Mouse (Mus musculus) embryo, embryonic 10.5 days (tissue): ENCODE data around the gene Fam20b.
A peak's percentile ranks its signal among the peaks of the same experiment; 100 is the strongest.

ENCODE experiments used
- DNase-seq: peaks from one replicate; pipeline ENCODE4 v3.0.0-alpha.2; 2015; ENCODE audit warnings: low spot score

Fam20b gene

DNA sequence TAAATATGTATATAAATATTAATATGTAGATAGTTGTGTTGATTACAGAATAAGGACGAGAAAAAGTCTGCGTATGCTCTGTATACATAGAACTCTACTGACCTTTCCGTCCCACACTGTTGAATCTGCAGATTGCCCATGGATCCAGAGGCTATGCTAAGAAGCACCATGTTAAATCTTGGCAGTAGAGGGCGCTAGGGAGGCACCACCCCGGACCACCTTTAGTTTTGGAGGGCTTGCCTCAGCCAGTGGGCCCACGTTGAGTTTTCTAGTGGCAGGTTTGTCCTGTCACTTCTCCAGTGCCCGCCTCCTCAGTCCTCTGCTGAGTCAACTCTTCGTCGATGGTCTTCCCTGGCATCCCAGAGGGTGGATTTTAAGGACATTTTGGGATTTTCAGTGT lies 11.9 kb upstream of the Fam20b start:
- no peak for DNase-seq

DNA sequence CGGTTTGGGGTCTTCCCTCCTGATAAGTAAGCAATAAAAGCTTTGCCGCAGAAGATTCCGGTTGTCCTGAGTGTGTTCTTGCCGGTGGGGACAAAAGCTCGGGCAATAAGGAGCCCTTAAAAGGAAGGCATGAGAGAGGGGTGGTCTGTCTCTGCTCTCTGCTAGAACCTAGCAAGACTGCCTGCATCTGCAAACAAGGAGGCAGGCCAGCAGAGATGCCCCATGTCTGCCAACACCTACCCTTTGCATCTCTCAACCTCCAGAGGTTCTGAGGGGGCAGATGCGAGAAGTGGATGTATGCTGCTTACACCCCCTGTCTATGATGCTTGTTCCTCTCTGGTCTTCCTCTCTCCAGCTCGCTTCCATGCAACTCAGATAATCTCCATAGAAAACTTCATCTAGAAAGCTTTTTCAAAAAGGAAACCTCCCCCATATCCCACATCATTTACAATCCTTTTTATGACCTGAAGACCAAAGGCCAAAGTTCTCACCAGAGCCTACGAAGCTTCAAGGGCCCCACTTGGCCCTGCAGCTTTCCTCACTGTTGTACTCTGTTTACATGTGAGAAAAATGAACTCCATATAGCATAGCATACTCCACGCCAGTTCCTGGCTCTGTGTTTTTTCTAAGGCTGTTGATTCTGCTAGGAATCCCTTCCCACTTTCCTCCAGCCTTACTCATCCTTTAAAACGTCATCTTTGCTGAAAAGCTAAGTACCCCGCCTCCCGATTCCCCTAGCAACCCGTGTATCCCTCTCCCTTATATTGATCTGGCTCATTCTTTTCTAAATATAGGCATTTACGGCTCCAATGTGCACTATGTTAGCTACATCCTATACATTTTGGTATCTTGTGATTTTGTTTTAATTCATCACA lies 8.6 kb upstream of the Fam20b start:
- no peak for DNase-seq

DNA sequence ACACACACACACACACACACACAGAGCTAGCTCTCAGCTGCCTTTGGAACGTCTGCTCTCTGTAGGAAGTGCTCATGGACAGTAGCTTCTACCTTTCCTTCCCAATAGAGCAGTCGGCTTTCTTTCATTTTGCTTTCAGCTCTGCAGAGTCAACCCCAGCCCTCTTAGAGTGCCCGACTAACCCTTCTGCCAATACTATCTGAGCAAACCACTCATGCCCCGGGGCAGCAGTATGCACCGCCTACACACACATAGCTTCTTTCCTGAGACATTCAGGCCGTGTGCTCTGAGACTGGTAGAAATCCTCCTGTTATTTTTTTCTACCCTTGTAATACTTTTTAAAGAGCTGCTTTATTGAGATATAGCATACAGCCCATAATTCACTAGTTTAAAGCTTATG lies 3.2 kb upstream of the Fam20b start:
- no peak for DNase-seq

DNA sequence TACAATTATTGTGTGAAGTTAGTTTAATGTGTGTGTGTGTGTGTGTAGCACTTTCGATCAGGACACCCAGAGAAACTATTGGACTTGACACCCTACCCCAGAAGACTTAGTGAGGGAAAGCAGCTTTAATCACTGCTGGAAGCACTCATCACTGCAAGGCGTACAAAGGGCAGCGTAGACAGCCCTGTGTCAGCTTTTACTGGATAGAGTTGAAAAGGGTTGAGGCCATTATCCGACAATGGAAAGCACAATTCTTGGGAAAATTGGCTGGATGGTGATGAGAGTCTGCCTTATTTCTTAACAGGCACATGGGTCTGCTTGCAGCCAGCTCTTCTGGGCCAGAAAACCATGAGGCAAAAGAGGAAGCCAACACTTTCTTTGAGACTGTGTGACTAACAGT lies 1.2 kb upstream of the Fam20b start:
- DNase-seq: no peak

DNA sequence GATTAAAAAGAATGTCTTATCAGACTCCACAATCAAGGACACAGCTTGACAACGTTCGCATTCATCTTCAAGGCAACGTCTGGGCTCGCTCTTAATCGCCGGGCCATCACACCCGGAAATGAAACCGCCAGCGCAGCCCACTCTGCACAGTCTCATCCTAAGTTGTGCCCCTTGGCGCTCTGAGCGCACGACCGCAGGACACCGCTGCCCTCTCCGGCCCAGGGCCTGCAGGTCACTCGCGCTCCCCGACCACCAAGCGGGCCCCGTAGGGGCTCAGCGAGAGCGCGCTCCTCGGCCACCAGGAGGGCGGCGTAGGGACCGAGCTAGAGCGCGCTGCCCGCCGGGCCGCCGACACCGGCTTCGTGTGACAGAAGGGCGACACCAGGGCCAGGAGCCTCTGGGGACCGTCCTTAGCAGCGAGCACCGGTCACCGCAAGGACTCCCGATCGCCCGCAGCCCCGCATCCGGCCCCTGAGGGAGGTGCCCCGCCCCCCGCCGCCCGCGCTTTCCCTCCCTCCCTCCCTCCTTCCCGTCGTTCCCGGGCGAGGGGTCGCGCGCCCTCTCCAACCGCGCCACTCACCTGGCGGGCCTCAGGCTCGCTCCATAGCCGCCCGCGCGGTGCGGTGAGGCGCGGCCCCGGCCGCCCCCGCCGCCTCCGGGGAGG lies 468 bp downstream of the Fam20b start:
- peak; percentile 78 for DNase-seq

DNA sequence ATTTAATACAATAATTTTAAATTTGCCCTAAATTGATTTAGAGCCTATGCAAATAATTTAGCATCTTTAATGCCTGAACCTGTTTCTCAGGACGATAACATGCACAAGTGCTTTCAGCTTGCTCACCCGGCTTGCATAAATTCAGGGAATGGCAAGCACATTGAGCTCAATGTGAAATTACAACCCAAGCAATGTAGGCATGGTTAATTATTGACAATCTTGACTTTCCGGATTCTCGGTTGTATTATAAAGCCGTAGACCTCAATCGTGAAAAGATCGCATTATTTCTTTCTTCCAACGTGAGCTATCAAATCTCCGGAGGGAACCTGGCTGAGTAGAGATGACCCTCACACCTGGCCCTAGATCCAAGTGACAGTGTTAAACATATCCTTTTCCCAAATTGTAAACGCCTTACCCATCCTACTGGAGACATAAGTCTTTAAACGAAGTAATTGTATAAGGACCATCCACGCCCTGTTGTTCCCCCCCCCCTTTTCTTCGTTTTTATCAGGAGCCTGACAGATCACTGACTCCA lies 1.1 kb downstream of the Fam20b start:
- peak; percentile 12 for DNase-seq

DNA sequence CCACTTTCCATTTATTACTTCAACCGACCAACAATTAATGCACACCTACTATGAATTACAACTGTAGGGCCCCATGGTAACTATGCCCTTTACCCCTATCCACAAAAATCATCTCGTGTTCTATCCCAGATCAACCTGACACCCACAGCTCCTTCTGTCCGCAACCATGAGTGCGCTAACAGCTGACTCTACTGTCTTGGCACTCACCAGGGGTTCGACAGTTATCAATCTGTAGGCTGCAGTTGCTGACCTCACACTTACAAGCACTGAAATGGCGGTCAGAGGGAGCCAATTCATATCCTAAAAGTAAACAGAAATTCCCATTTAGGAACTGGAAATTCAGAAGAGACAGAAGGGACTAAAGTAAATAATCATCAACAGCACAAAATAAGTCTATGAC lies 2.2 kb downstream of the Fam20b start:
- no peak for DNase-seq

DNA sequence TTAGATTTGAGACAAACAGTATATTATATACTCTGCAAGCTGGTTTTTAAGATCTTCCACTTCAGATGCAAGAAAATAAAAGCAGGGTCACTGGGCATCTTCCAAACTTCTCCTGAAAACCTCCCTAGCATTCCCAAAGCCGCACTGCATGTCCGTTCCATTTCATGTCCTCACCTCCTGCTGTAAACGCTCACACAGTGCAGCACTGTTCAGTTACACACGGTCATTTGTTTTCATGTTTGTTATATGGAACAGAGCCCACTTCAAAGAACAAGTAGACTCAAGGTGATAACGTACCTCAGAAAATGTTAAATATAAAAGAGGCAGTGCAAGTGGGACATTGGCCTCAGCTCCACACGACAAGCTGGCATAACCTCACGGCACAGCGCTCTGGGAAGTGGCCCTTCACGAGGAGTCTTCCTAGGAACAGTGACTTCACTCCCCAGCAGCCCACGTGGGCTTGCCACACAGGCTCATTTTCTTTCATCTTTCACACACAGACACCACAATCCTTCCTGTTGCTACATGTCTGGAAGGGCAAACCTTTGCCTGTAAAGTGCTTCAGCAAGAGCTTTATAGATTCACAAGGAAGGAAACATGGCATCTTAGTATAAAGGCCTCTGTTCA lies 8.3 kb downstream of the Fam20b start:
- DNase-seq: peak; percentile 12

DNA sequence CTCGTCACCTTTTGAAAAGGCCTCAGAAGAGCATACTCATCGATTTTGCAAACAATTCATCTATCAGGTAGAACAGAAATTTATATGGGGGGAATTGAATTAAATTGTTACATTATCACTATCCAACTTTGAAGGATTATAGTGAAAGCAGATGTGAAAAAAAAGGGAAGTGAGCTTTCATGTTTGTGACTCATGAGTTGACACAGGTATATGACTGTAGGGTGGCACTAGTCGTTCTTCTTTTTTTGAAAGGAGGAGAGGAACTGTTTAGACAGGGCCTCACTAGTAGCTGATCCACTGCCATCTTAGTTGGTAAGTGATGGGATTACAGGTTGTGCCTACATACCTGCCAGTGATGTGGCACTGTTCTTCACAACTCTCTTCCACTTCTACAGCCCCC lies 10.2 kb downstream of the Fam20b start:
- DNase-seq: no peak

DNA sequence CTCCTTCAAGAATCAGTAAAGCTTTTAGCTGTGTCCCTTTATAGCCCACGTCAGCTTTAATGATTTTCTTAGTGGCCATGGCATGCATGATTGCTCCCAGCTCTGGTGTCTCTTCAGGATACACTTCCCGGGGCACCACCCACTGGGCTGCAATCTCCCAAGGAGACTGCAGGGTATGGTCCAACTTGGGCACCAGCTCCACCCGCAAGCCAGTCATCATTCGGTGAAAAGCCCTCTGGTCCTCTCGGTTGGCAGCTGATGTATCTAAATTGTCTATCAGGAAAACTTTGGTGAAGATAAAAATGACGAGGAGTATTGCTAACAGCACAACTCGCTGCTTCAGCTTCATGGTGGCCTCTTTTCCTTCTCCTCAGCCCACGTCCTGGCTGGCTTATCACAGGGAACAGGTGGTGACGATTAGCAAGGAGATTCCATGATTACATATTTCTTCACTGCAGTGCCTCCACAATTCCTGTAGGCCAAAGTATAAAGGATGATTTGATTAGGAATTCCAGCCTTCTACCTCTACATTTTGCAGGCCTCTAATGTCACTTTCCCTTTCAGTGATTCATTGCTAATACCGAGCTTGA lies 13.1 kb downstream of the Fam20b start:
- DNase-seq: no peak

DNA sequence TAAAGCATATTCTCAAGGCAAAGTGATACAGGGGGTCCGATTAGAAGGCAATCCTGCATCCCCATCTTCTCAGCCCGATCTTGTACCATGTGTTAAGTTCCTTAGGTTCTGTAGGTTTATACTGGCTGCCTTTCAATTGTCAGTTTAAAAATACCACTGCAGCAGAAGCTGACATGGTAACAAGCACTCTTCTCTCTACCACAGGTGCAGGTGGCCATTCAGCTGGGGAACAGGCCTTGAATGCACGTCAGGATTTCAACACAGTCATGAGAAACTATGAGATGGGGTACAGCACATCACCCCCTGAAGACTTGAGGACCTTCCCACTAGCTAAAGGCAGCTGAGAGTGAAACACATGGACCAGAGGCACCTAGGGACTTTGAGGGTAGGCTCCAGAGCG lies 15.4 kb downstream of the Fam20b start:
- DNase-seq: no peak

DNA sequence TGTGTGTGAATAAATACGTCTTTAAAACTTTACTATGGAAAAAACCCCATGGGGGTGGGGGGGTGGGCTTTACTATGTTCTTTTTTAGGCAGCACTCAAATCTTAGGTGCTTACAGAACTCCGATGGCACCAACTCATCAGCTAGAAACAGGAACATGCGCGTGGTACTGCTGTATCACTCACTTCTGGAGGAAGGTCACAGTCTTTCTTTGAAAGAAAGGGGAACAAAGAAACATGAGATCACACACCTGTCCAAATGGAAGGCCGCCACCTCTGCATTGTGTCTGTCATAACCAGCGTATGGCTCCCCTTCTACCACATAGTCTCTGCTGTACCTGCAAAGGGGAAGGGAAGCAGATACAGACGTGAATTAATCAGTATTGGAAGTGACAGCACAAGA lies 16.7 kb downstream of the Fam20b start:
- no peak for DNase-seq

DNA sequence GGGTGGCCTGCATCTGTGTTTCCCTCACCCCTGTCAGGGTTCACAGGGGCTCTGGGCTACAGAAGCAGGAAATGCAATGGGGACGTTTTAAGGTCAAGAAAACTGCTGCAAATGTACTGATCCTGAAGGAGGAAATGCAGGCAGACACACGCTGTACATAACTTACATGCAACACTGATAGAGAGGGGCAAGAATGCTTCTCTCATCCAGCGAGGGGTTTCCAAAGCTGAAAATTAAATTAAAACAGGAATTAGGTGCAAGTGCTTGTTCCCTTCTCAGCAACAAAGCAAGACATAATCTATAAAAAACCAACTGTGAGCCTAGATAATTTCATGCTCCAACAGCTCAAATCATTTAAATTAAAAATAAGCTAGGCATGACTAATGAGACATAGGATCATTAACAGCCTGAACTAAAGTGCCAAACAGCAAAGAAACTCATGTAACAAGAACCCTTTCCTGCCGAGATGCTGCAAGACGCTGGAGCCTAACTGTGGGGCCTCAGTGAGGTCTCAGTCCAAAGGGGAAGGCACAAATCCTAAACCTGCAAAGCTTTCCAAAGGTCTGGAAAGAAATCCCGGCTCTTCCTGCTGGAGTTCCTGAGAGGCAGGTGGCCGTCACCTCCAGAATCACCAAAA lies 32.7 kb downstream of the Fam20b start:
- DNase-seq: no peak

DNA sequence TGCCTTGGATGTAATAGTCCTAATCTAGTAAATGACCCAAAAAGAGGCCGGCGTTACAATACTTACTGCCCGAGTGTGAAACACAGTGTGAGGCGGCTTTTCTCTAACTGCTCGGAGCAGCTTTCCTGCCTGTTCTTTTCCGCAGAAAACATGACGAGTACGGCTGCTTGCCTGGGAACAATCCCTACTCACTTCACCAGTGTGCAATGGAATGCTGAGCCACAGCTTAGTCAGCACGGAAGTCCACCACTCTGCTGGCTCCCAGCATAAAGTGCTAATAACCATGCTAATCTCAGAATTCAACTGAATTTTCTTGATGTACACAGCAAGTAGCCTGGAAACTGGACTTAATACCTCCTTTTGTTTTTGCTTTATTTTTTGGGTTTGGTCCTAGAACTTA lies 39.3 kb downstream of the Fam20b start:
- no peak for DNase-seq

DNA sequence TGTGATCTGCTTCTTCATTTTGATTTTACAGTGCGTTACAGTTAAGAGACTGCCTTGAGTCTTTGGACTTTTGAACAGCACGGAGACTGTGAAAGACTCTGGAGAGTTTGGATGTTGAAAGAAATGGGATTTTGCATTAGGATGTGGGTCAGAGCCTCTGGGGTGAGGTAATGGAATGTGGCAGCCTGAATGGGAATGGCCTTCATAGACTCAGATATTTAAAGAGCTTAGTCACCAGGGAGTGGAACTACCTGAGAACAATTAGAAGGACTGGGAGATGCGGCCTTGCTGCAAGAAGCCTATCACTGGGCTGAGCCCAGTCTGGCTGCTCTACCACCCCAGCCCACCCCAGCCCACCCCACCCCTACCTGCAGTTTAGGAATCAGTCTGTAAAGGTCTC lies 41.7 kb downstream of the Fam20b start:
- DNase-seq: no peak

DNA sequence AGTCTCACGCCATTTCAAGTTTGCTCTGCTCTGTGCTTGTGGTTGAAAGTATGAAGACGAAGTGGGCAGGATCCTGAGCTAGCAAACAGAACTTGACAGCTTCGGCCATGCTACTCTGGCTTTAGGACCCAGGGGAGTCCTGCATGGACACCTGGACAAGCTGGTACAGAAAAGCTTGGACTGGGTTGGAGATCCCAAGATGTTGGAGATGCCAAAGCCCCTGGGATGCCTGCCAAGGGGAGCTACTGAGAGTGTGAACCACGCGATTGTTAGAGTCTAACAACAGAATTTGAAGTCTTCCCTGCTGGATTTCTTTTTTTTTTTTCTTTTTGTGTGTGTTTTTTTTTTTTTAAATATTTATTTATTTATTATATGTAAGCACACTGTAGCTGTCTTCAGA lies 42.3 kb downstream of the Fam20b start:
- no peak for DNase-seq

DNA sequence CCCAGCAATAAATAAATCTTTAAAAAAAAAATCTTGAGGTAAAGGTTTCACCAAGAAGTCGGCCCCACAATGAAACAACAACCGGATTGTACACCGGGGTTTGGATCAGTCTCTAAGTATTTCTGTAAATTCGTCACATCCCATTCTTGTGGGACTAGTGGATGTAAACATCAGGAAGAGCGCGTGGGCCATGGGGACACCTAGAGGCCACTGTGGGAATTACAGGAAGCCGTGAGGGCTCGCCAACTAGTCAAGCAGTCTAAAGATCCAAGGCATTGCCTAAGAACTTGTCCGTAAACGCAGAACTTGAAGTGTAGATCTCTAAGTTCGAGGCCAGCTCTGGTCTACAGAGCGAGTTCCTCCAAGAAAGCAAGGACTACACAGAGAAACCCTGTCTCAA lies 42.7 kb downstream of the Fam20b start:
- DNase-seq: peak; percentile 84

DNA sequence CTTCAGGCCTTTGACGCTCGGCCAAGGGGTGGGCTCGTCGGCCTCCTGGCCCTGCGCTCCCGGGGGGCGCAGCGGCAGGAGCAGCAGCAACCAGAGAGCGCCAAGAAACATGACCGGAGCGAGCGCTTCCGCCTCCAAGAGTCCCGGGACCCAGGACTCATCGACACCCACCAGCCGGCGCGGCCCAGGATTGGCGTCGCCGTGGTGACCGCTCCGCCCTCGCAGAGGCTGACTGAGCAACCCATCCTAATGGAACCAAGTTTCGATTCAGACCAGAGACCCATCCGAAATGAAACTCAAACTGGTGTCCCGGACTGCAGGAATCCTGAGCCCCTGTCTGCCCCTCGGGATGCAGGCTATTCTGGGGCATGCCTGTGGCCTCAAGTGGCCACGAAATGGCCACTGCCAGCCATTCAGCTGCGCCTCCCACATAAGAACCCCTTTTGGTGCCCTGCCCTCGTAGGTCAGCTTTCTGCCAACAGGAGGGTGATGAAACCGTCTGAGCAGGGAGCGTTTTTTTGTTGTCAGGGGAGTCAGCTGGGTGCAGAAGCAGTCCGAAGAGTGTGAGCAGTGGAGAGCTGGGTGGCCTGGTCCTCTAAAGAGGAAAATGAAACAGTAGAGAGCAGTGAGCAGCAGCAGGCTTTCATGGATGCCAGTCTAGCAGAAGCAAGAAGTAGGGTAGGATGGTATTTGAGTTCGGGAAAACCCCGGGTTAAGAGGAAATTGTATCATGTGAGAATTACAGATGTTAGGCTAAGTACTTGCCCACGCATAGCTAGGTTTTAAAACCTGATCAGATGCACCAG lies 44.5 kb downstream of the Fam20b start, which contains the start of gene Tor3a:
Gene Tor3a, minus strand, starts transcription at position 162 of the 806 bp plus-strand sequence.
- peak; percentile 82 for DNase-seq

DNA sequence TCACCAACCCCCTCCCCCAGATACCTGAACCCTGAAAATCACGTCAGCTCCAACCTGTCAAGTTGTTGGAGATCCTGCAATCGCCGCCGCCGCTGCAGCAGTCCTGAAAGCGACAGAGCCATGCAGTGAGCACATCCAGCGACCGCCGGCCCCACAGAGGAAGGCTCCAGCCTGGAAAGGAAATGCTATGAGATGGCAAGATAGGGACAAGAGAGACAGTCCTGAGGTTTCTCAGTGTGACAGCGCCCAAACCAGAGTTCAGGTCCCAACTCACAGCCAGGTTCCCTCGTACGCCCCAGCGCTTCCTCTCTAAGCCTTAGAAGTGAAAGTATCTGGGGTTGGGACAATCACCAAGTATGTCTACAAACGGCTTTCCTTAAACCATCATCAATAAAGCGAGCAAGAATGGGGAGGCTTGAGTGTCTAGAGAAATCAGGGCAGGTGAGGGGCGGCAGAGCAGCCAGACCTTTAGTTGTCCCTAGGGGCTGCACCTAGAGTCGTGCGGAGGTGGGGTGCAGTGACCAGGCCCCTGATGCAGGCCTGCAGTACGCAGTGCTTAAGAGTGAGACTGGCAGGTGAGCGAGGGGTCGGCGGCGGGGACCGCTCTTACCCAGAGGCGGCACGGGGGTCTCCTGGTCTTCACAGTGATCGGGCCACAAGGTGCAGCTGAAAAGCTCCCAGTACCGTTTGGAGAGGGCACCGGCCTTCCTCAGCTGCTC lies 45.3 kb downstream of the Fam20b start:
- DNase-seq: peak; percentile 47

DNA sequence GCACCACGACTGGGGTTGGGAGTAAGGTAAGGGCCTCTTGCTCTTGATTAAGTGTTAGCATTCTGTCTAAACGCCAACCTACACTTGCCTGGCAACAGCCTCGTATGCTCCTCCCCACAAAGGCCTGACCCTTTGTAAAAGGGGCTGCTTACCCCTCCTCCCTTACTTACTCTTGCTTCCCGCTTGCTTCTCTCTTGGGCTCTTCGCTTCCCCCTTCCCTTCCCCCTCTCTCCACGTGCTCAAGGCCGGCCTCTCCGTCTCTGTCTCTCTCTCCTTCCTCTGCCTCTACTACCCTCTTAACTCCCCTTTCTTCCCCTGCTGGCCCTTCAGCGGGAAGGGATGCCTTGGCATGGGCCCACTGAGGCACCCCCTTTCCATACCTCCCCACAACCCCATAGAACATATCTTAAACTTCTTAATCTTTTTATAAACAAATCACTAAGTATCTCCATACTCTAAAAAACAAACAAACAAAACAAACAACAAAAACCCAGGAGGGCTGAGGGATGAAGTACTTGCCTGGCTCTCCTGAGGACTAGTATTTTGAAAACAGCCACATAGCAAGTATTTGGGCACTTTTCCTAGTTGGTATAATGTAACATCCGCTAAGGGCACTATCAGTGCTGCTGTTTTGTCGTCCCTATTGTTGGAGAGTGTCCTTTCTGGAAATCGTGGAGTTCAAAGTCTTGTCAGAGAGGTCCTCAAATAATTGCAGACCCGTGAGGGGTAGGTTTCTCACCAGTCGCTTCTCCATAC lies 46.0 kb downstream of the Fam20b start:
- DNase-seq: peak; percentile 58
